Mouse (Mus musculus) gastrocnemius, postnatal 25 days (tissue): ENCODE measurements around the gene Olfr520. TPM values are rescaled to one million over a fixed set of nuclear protein-coding genes. Genes with fewer than 3 reads are reported as not detected.
A peak's percentile ranks its signal among the peaks of the same experiment; 100 is the strongest.

Experiments
- DNase-seq: peaks from one replicate; pipeline ENCODE4 v3.0.0; 2022
- long read RNA-seq, 2 experiments: library from polyadenylated mRNA; stranded (forward); transcript quantifications; one replicate each; pipeline ENCODE4 v2.0.0; 2021
- total RNA-seq, 2 experiments: library from RNA; stranded (reverse); gene quantifications; 1 replicate in 1 of 2; 2 replicates in 1 of 2; pipeline ENCODE4 v1.2.3; 2021

The Olfr520 gene
- total RNA-seq = not detected
- long read RNA-seq, experiment 1 = 0 reads
- long read RNA-seq, experiment 2 = 0 reads

- no peak for DNase-seq
Observed at GRCm38 (mm10) chr7:99729973-99730372, at the start of gene Olfr520. Olfr520 (plus strand) TSS chr7:99730273.

- DNase-seq = no peak
Observed at GRCm38 (mm10) chr7:99680771-99681170, 49.3 kb upstream of the Olfr520 start.

GRCm38 (mm10) chr7:99684086-99684485 is 46.0 kb upstream of the Olfr520 start:
- no peak for DNase-seq

GRCm38 (mm10) chr7:99690819-99691218 is 39.3 kb upstream of the Olfr520 start:
- no peak for DNase-seq

- DNase-seq = no peak
Observed at GRCm38 (mm10) chr7:99692396-99692795, 37.7 kb upstream of the Olfr520 start.

GRCm38 (mm10) chr7:99693387-99693786 is 36.7 kb upstream of the Olfr520 start:
- no peak for DNase-seq

- DNase-seq = no peak
Observed at GRCm38 (mm10) chr7:99693976-99694375, 36.1 kb upstream of the Olfr520 start.

- DNase-seq = peak; percentile 44
Observed at GRCm38 (mm10) chr7:99694424-99694823, 35.6 kb upstream of the Olfr520 start.

GRCm38 (mm10) chr7:99695471-99696057 is 34.5 kb upstream of the Olfr520 start:
- DNase-seq = no peak

GRCm38 (mm10) chr7:99698576-99698975 is 31.5 kb upstream of the Olfr520 start:
- DNase-seq = no peak

- no peak for DNase-seq
Observed at GRCm38 (mm10) chr7:99699106-99699505, 31.0 kb upstream of the Olfr520 start.

- DNase-seq = peak; percentile 43
Observed at GRCm38 (mm10) chr7:99699709-99700151, 30.3 kb upstream of the Olfr520 start.

GRCm38 (mm10) chr7:99700641-99701040 is 29.4 kb upstream of the Olfr520 start:
- DNase-seq = no peak

- no peak for DNase-seq
Observed at GRCm38 (mm10) chr7:99702201-99702600, 27.9 kb upstream of the Olfr520 start.

- DNase-seq = no peak
Observed at GRCm38 (mm10) chr7:99704736-99705519, 25.1 kb upstream of the Olfr520 start.

GRCm38 (mm10) chr7:99706341-99707037 is 23.6 kb upstream of the Olfr520 start:
- DNase-seq = peak; percentile 77

GRCm38 (mm10) chr7:99707038-99707595 is 23.0 kb upstream of the Olfr520 start:
- DNase-seq = peak; percentile 69

- DNase-seq = no peak
Observed at GRCm38 (mm10) chr7:99707671-99708070, 22.4 kb upstream of the Olfr520 start.

GRCm38 (mm10) chr7:99708301-99708721 is 21.8 kb upstream of the Olfr520 start:
- DNase-seq = no peak

GRCm38 (mm10) chr7:99708750-99709149 is 21.3 kb upstream of the Olfr520 start:
- DNase-seq = no peak

- DNase-seq = no peak
Observed at GRCm38 (mm10) chr7:99709992-99710391, 20.1 kb upstream of the Olfr520 start.

- DNase-seq = peak; percentile 52
Observed at GRCm38 (mm10) chr7:99710476-99710875, 19.6 kb upstream of the Olfr520 start.

GRCm38 (mm10) chr7:99711166-99711565 is 18.9 kb upstream of the Olfr520 start, which contains the start of gene Slco2b1:
Slco2b1 (minus strand) TSS chr7:99711340.
- no peak for DNase-seq
